Mouse (Mus musculus): Measurements from ENCODE around the gene Cdh23.
"Not testable (repeated sequence)": the region's sequence is repeated elsewhere in the genome, so short reads cannot be mapped to it uniquely, and the experiment has no call there.

Gene Cdh23

DNA sequence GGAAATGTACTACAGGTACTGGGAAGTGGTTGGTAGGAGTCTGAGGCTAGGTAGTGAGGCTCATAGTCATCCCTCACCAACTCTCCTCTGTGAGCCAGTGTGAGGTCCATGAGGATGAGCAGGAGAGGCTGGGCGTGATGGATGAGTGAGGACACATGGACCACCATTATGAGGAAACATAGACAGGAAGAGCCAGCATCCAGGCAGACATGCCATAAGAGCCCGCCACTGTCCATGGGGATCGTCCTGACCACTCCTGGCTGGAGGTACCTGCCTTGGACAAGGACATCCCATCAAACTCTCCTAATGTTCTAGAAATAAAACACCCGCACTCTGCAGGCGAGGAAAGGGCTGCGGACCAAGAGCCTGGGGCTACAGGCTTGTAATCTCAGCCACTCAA, at the start of gene Cdh23:
TSS of gene Cdh23 (minus strand) at position 101 of the 400 bp plus-strand sequence.
- DNase-seq (ENCODE audit: low read depth in 1 of 2, low spot score in 2 of 2): no peak

DNA sequence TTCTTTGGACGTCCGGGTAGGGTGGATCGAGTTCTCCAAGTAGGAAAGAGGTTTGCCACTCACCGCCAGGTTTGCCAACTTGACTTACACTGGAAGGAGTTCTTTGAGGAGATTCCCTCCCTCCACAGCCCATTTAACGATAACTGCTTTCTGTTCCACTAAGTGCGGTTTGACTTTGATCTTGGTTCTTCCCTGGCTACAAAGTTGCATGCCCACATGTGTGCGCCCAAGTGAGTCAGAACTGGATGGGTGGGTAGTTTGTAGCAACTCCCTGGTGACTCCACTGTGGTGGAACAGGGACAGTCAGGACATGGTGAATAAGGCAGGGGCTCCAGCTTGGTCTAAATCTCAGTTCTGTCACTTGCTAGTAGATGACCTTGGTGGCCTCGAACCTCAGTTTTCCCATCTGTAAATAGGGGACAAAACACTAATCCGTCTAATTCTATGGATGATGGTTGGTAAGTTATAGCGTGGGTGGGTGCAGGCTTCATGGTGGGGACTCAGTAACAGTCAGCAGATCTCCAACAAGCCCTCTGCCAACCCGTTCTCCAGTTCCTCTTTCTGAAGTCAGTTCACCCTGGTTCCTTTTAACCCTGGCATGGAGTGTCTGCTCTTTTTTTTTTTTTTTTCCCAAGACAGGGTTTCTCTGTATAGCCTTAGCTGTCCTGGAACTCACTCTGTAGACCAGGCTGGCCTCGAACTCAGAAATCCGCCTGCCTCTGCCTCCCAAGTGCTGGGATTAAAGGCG, 48.4 kb upstream of the Cdh23 start:
- peak; percentile 38 to 45 for DNase-seq (ENCODE audit: low read depth in 1 of 2, low spot score in 2 of 2)

DNA sequence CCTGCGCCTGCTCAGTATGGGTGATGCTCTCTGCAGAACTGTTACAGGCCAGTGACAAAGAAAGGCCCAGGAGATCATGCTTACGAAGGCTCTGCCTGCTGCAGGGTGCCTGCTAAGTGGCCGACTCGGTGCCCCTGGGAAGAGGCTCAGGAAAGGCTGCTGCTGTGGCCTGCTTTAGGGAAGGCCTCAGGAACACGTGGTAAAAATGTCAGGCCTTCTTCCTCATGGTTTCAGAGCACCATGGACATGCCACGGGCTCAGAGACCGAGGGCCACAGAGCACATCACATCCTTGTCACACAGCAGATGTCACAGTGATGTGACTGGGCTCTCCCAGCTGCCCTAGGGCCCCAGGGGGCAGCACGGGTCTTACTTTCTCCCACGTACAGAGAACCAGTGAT, 47.4 kb upstream of the Cdh23 start:
- DNase-seq (ENCODE audit: low read depth in 1 of 2, low spot score in 2 of 2): no peak

- DNase-seq (ENCODE audit: low read depth in 1 of 2, low spot score in 2 of 2): no peak
Measured at GRCm38 (mm10) chr10:60742942-60743341, 46.7 kb upstream of the Cdh23 start.

- not testable (repeated sequence) for DNase-seq (ENCODE audit: low read depth in 1 of 2, low spot score in 2 of 2)
Measured at GRCm38 (mm10) chr10:60742296-60742695, 46.0 kb upstream of the Cdh23 start.

- no peak for DNase-seq (ENCODE audit: low read depth in 1 of 2, low spot score in 2 of 2)
Measured at GRCm38 (mm10) chr10:60741435-60741834, 45.1 kb upstream of the Cdh23 start.

- no peak for DNase-seq (ENCODE audit: low read depth in 1 of 2, low spot score in 2 of 2)
Measured at GRCm38 (mm10) chr10:60739619-60740363, 43.5 kb upstream of the Cdh23 start.

GRCm38 (mm10) chr10:60737886-60738640, 41.8 kb upstream of the Cdh23 start:
- no peak for DNase-seq (ENCODE audit: low read depth in 1 of 2, low spot score in 2 of 2)

DNA sequence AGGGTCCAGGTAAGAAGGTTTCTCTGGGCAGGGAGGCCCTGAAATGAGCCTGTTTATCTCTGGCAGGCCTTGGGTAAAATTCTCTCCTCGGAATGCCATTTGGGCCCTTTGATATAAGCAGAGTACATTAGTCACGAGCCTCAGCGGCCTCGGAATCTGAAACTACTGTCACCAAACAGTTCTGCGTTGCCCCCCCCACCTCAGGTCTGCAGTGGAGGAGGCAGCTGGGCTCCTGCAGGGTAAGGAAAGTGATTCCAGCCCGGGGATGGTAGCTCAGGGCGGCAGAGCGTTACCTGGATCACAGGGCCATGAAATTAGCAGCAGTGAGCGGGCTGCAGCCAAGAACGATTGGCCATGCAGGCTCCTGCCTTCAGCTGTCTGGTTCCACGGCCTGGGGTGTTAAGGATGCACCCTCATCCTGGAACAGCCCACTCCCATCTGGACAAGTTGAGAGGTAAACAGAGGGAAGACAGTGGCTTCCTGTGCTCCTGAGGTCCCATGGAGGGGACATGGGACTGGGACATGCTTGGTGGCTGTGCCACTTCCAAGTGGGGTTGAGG, 41.0 kb upstream of the Cdh23 start:
- no peak for DNase-seq (ENCODE audit: low read depth in 1 of 2, low spot score in 2 of 2)

DNA sequence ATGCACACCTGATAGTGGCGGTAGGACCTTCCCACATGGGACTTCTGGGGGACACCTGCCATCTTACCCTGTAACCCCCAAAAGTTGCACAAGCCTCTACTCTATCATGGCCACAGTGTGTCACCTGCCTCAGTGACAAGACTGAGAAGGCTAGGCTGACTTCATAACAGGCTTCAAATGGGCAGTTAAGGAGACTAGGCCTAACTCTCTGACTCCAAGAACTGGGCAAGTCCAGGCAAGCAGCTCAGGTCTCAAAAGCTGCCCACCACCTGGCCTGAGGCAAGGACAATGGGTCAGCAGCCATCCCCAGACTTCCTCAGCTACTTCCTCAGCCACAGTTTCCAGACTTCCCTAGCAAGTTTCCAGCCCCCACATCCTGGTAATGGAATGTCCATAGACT, 39.4 kb upstream of the Cdh23 start:
- DNase-seq (ENCODE audit: low read depth in 1 of 2, low spot score in 2 of 2): no peak

DNA sequence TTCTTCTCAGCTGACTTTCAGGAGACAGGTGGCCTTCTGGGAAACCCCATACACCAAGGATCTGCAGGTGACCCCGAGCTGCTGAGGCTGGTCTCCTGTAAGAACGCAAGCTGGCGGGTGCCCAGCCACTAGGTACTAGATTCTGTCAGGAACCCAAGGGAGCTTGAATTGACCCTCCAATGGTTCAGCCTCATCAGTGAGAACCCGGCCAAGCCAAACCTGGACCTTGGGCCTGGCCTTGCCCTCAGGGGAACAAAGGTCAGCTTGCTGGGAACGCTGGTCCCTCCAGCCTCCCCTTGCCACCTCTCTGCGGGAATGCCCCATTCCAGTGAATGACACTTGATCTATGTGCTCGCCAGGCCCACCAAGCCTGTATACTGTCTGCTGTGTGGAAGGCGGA, 37.2 kb upstream of the Cdh23 start:
- DNase-seq (ENCODE audit: low read depth in 1 of 2, low spot score in 2 of 2): no peak

DNA sequence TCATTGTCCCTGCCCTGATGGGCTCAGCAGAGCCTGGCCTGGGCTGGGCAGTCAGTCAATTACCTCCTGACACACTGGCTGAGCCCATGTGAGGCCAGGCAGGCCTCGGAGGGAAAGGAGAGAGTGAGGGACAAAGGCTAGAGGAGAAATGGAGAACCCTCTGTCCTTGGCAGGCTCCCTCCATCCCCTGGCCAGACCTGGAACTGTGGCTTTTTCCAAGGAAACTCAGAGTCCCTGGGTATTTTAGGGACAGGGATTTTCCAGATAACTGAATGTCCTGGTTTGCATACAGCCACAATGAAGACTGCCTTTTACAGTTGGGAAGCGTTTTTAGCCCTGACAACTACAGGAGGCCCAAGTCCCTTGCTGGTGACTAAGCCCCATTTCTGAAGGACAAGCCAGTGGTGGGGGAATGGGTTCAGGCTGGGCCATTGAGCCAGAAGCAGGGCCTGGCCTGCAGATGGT, 36.1 kb upstream of the Cdh23 start:
- no peak for DNase-seq (ENCODE audit: low read depth in 1 of 2, low spot score in 2 of 2)

- DNase-seq (ENCODE audit: low read depth in 1 of 2, low spot score in 2 of 2): no peak
Measured at GRCm38 (mm10) chr10:60731742-60732141, 35.5 kb upstream of the Cdh23 start.

DNA sequence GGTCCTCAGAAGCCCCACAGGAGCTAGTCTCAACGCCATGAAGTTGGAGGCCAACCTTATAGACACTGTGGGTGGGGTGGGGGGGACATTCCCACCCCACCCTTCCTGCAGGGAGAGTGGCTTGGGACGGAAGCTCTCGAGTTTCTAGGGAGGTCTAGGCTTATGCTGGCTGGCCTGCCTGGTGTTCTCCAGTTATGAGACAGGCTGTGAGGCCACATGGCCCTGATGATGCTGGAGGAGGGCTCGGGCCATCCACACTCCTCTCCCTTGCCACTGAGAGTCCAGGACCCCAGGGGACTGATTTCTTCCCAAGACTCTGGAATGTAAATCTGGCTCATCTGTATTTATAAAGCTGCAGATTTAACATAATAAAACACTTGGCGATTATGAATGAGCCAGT, 31.0 kb upstream of the Cdh23 start:
- no peak for DNase-seq (ENCODE audit: low read depth in 1 of 2, low spot score in 2 of 2)

GRCm38 (mm10) chr10:60726896-60727295, 30.6 kb upstream of the Cdh23 start:
- DNase-seq (ENCODE audit: low read depth in 1 of 2, low spot score in 2 of 2): no peak

GRCm38 (mm10) chr10:60724496-60724895, 28.2 kb upstream of the Cdh23 start:
- no peak for DNase-seq (ENCODE audit: low read depth in 1 of 2, low spot score in 2 of 2)

DNA sequence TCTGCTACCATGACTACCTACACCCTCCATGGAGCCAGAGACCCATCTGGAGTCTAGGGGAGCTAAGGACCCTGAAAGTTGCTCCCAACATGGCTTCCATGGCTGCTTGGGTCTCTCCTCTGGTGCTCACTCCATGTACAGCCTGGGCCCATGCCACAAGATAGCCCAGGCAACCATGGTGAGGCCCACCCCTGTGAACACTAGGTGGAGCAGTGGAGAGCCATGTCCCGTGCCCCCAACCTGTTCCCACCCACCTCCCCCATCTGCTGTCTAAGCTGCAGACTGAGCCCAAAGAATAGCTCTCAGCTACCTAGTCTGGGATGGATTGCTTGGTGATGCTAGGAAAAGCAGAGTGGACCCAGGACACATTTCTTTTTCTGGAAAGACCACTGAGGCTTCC, 27.1 kb upstream of the Cdh23 start:
- no peak for DNase-seq (ENCODE audit: low read depth in 1 of 2, low spot score in 2 of 2)

DNA sequence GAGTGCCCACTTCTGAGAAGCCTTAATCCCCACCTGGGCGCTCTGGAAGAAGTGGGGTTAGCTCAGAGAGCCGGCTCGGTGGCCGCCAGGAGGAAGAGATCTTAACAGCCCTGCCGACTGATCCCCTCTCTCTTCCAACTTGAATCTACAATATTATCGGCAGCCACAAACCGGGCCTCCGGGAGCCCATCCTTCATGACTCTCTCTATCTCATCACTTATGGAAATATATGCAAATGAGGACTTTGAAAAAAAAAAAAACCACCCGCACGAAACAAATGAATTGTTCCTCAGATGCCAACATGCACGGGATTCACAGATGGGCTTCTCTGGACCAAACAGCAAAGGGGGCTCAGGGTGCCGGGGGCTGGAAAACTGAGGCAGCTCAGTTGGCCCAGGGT, 25.4 kb upstream of the Cdh23 start:
- no peak for DNase-seq (ENCODE audit: low read depth in 1 of 2, low spot score in 2 of 2)

GRCm38 (mm10) chr10:60720461-60720860, 24.2 kb upstream of the Cdh23 start:
- DNase-seq (ENCODE audit: low read depth in 1 of 2, low spot score in 2 of 2): no peak

GRCm38 (mm10) chr10:60718491-60718890, 22.2 kb upstream of the Cdh23 start:
- no peak for DNase-seq (ENCODE audit: low read depth in 1 of 2, low spot score in 2 of 2)

DNA sequence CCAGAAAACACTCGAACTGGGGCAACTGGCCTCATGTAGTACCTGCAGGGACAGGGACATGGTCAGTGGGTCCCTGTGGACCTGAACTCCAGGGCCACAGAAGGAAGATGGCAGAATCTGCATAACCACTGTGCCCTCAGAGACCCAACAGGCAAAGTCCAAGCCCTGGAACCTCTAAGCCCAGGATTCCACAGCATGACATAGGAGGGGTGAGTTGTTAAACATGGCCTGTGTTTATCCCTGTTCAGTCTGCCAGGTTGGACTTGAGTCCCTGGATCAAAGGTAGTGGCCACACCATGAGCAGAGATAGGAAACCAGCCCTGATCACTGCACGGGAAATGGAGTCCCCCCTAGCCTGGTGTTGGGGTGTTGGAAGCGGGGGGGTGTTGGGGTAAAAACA, 20.2 kb upstream of the Cdh23 start:
- DNase-seq (ENCODE audit: low read depth in 1 of 2, low spot score in 2 of 2): no peak

Data from monocyte, adult 2 months (primary cell).